Mouse (Mus musculus) stomach, postnatal 0 days (tissue): ENCODE data around the gene 4921517D22Rik.

Experiments
- CTCF ChIP-seq: IDR thresholded peaks from 2 replicates; pipeline ENCODE4 v1.5.1; 2016; ENCODE audit warnings: antibody characterized with exemption, low read depth, mild to moderate bottlenecking, moderate library complexity
- EP300 ChIP-seq: optimal IDR thresholded peaks from 2 replicates; pipeline ENCODE3; 2016; ENCODE audit warnings: antibody characterized with exemption

DNA sequence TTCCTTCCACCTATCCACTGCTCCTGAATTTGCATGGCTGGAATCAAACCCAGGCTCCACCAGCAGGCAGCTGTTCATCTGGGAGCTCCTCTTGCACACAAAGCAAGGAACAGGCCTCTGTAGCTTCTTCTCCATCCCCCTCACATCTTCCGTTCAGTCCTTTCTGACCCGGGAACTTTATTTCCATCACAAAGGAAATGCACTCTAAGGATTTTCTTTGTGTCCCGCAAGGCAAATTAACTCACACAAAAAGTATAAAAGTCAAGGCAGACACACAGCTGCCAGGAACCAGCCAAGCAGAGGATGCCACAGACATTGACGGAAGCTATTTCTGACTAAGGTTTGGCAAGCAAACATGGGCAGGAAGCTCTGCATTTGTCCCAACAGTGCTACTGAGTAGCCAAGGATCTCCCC is 36.9 kb downstream of the 4921517D22Rik start:
- no peak for TF ChIP-seq EP300
- no peak for TF ChIP-seq CTCF
